Mouse (Mus musculus): ENCODE measurements around the gene Eif3b.
A peak's percentile ranks its signal among the peaks of the same experiment; 100 is the strongest.
"Not testable (repeated sequence)": the region's sequence is repeated elsewhere in the genome, so short reads cannot be mapped to it uniquely, and the experiment has no call there.

The Eif3b gene

DNA sequence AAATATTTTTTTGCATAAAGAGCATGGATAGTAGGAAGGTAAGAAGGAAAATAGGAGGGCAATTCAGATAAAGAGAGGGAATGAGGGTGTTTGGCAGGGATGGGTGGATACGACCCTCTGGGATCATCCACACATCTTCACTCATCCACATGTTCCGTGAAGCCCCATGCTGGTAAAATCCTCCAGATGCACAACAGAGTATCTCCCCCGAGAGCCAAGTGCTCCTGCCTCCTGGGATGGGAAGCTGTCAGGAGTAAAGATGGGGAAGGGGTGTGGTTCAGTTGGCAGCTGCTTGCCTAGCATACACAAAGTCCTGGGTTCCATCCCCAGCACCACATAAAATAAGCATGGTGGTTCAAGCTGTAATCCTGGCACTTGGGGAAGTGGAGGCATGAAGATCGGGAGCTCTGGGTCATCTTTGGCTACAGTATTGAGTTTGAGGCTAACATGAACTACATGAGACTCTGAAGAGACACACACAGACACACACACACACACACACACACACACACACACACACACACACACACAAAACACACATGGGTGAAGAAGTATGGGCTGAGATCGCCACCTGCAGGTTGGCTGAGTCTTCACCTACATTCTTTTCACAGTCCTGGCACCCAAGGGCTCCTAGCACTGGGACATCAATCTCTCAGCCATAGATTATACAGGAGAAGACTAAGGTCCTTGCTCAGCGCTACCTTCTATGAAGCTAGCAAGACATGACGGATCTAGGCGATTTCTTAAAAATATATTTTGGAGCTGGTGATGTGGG, 22.8 kb upstream of the Eif3b start:
- DNase-seq (ENCODE audit: low spot score in 2 of 2): peak; percentile 33 to 71

GRCm38 (mm10) chr5:140402640-140403270, 16.4 kb upstream of the Eif3b start:
- DNase-seq (ENCODE audit: low spot score in 2 of 2): no peak

- no peak for DNase-seq (ENCODE audit: low spot score in 2 of 2)
Measured at GRCm38 (mm10) chr5:140405126-140405525, 14.0 kb upstream of the Eif3b start.

DNA sequence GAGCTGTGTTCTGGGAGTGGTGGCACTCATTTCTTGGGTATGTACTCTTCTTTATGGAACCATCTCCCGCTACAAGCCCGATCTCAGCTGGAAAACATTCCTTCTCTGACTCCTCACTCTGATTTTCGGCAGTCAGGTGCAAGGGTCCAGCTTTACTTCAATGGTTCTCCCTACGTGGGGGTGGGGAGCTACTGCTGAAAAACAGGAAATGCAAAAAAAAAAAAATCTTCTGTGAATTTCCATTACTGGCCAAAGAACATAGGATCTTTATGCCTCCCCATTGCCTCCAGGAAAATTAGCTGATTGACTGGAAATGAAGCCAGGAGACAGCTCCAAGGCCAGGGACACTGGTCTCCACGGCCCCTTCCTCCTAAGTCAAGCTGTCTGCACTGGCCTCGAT, 12.5 kb upstream of the Eif3b start:
- DNase-seq (ENCODE audit: low spot score in 2 of 2): no peak

DNA sequence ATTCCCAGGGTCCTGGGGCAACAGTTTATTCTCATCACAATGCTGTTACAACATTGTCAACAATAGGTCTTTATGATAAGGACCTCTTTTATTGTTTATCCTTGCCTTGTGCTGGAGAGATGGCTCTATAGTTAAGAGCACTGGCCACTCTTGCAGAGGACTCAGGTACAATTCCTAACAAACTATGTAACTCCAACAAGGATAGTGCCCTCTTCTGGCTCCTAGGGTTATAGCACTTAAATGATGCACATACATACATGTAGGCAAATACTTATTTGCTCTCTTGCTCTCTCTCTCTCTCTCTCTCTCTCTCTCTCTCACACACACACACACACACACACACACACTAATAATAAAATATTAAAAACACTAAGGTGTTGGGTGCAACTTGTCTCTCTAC, 10.3 kb upstream of the Eif3b start:
- no peak for DNase-seq (ENCODE audit: low spot score in 2 of 2)

- DNase-seq (ENCODE audit: low spot score in 2 of 2): peak; percentile 50 to 75
Measured at GRCm38 (mm10) chr5:140411339-140411738, 7.8 kb upstream of the Eif3b start.

GRCm38 (mm10) chr5:140414647-140415046, 4.5 kb upstream of the Eif3b start:
- no peak for DNase-seq (ENCODE audit: low spot score in 2 of 2)

DNA sequence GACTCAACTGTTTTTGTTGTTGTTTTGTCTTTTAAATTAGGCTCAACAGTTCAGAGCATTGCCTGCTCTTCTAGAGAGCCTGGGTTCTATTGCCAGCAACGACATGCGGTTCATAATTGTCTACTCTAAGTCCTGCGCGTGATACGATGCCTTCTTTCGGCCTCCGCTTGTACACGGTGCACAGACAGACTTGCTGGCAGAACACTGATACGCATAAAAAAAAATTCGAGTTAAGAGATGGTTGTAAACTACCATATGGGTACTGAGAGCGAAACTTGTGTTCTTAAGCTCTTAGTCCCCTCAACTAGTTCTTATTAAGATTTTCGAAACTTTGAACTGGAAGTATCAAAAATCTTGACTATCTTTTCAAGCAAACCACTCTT, 1.0 kb upstream of the Eif3b start:
- DNase-seq (ENCODE audit: low spot score in 2 of 2): no peak

- peak in 1 of 2 experiments; percentile 6 for DNase-seq (ENCODE audit: low spot score in 2 of 2)
Measured at GRCm38 (mm10) chr5:140419442-140420080, 433 bp downstream of the Eif3b start.

DNA sequence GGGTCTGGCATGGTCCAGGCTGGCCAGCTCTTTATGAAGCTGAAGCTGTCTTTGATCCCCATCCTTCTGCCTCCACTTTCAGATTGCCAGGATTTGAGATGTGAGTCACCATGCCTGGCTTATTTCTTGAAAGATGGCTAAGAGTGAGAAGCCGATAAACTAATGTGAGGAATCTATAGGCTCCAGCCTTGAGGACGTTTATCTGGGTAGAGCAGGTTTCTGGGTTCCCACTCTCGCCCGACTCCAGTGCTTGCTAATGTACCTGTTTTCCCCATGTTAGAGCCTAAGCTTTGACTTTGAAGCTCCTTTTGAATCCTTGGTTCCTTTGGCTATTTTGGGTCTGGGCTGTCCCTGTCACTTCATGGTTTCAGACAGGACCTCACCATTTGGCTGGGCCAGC, 1.5 kb downstream of the Eif3b start:
- no peak for DNase-seq (ENCODE audit: low spot score in 2 of 2)

DNA sequence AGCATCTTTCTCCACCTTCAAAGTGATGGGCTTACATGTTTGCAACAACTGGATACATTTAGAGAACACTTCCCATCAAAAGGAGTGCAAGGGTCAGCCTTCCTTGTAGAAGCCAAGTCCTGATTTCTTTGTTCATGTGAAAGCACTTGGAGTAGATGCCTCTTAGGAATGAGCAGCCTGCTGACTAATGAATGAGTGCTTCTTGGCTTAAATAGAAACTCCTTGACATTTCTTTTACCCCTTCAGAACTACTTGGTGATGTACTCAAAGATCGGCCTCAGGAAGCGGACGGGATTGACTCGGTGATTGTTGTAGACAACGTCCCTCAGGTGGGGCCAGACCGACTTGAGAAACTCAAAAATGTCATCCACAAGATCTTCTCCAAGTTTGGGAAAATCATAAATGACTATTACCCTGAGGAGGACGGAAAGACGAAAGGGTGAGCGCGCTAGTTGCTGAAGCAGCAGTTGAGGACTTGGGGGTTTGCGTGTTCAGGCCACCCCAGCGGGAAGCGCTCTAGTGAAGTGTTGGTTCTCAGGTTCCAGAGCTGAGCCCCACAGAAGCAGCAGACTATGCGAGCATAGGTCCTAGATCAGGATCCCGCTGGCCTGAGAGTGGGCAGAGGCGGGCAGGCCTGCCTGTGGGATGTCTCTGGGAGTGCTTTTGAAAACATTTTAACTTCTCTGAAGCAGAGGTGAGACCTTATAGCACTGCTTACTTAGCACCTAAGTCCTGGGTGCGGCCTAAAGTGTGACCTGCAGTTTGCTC, 6.1 kb downstream of the Eif3b start:
- DNase-seq (ENCODE audit: low spot score in 2 of 2): no peak

DNA sequence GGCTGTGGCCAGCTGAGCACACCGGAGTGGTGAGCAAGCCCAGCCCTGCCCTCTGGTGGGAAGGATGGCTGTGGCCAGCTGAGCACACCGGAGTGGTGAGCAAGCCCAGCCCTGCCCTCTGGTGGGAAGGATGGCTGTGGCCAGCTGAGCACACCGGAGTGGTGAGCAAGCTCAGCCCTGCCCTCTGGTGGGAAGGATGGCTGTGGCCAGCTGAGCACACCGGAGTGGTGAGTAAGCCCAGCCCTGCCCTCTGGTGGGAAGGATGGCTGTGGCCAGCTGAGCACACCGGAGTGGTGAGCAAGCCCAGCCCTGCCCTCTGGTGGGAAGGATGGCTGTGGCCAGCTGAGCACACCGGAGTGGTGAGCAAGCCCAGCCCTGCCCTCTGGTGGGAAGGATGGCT, 20.0 kb downstream of the Eif3b start:
- DNase-seq (ENCODE audit: low spot score in 2 of 2): not testable (repeated sequence)

DNA sequence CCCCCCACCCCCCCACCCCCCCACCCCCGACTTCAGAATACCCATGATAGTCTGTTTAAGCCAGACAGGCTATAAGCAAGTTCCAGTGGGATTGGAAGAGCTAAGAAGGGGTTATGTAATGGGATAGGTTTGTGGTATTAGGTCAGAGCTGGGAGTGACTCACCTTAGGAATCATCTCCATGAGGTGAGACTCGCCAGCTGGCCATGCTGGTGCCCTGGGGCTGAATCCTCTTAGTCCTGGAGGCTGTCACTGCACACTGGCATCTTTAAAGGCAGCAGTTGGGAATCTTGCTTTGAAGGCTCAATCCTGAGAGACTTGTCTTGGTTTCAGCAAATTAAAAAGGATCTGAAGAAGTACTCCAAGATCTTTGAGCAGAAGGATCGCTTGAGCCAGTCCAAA, 22.3 kb downstream of the Eif3b start:
- DNase-seq (ENCODE audit: low spot score in 2 of 2): no peak

DNA sequence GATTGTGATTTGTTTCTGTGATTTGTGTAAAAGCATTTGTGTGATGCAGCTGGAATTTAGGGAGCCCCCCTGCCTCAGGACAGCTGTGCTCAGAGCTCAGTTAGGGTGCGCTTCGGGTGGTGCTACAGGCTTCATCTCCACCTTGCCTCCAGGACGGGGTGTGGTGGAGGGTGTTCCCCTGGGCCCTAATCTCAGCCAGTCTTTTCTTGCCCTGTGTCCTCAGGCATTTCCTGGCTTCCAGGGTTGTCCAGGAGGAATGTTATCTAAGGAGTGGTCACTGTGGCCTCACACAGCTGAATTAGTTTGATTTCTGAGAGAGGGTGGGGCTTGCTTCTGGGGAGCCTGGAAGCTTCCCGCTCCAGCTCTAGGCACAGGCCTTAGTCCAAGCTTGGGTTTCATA, 24.9 kb downstream of the Eif3b start:
- DNase-seq (ENCODE audit: low spot score in 2 of 2): no peak

- DNase-seq (ENCODE audit: low spot score in 2 of 2): no peak
Measured at GRCm38 (mm10) chr5:140445345-140445744, 26.2 kb downstream of the Eif3b start, which contains the start of gene Gm4869. Gene Gm4869, plus strand, starts transcription at chr5:140445645.

DNA sequence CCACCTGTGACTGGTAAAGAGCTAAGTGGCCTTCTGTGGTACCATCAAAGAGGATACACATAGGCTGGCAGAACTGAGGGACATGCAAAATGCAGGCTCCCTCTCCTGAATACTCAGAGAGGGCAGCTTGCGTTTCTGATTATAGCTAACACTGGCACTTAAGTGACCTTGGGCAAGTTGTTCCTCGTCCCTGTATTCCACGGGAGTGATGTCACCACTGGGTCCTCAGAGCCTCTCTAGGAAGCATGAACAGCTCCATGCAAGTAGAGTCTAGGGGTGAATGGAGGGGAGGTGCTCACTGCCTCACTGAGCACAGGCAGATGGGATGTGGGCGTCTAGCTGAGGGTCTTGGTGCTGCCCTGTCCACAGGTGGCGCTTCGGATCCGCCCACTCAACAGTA, 26.9 kb downstream of the Eif3b start:
- DNase-seq (ENCODE audit: low spot score in 2 of 2): no peak

DNA sequence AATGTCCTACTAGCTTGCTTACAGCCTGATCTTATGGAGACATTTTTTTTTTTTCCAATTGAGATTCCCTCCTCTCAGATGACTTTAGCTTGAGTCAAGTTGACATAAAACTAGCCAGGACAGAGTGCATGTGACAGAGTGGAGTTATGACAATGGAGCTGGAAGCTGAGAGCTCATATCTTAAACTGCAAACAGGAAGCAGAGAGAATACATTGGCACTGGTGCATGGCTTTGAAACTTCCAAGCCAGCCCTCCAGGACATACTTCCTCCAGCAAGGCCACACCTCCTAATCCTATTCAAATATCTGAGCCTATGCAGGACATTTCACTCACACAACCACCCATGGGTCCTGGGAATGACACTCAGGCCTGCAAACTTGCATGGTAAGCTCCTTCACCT, 35.4 kb downstream of the Eif3b start:
- no peak for DNase-seq (ENCODE audit: low spot score in 2 of 2)

GRCm38 (mm10) chr5:140455466-140455865, 36.3 kb downstream of the Eif3b start:
- DNase-seq (ENCODE audit: low spot score in 2 of 2): no peak

DNA sequence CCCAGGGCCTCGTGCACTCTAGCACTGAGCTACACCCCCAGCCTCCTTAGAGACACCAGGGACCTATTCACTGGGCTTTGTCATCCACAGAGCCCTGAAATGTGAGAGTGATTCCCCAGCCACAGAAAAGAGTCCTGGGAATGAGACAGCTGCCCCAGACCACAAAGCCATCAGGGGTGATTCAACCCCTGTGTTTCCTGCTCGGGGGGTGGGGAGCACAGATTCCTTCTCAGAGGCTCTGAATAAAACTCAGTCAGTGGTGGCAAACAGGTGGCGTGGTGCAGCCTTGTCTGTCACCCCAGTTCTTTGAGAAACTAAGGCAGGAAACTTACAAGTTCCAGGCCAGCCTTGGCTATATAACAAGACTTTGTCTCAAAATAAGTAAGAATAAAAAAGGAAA, 42.3 kb downstream of the Eif3b start:
- no peak for DNase-seq (ENCODE audit: low spot score in 2 of 2)

DNA sequence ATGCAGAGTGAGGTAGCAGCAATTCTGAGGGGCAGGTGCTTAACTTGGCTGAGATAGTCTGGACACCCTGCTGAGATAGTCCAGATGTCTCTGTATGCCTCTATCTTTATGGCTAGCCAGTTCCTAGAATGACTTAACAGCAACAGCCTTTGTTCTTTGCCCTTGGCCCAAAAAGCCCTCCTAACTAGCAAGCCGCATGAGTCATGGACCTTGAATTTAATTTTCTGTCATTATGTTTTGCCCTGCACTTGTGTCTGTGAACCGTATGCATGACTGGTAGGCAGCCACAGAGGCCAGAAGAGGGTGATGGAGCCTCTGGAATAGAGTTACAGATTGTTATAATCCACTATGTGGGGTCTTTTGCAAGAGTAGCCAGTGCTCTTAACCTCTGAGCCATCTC, 44.0 kb downstream of the Eif3b start:
- DNase-seq (ENCODE audit: low spot score in 2 of 2): not testable (repeated sequence)

GRCm38 (mm10) chr5:140464943-140465342, 45.8 kb downstream of the Eif3b start:
- DNase-seq (ENCODE audit: low spot score in 2 of 2): no peak

- peak in 1 of 2 experiments; percentile 24 for DNase-seq (ENCODE audit: low spot score in 2 of 2)
Measured at GRCm38 (mm10) chr5:140472336-140472735, 53.2 kb downstream of the Eif3b start.
